Mouse (Mus musculus) 416B (cell line): ENCODE results near the gene Usp48.
"Not testable (repeated sequence)": the region's sequence is repeated elsewhere in the genome, so short reads cannot be mapped to it uniquely, and the experiment has no call there.

ENCODE experiments used
- DNase-seq: peaks from one replicate; pipeline ENCODE4 v3.0.0; 2011; ENCODE audit warnings: low read depth

The Usp48 gene

DNA sequence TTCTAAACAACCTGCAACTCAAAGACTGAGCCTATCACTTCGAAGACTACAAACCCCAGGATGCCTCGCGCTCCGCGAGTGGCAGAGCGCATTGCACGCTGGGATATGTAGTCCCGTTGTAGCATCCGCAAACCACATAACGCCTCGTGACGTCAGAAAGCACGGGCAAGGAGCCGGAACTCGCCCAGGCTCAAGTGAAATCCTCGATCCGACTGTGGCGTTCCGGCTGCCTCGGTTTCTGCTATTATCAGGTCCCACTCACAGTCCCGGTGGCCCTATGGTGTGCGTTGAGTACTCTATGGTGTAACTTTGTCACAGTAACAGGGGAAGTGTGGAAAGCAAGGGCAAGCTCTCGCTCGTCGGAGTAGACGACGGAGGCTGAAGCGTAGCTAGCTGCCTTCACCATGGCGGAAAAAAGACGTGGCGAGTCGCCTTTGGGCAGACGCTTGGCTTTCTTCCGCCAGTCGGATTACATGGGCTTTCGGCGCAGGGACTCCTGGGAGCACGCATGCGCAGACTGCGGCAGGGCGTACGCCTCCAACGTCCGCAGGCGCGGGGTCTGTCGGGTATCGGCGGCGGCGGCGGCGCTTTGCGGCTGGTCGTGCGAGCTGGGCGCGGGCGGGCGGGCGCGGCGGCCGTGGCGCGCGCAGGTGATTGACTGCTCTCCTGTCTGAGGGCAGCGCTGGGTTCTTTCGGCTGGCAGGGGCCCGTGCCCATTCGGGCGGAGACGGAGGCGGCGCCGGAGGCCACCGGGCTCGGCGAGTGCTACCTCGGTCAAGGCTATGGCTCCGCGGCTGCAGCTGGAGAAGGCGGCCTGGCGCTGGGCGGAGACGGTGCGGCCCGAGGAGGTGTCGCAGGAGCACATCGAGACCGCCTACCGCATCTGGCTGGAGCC is at the start of gene Usp48:
Gene Usp48, plus strand, starts transcription at position 155 of the 895 bp plus-strand sequence.
- DNase-seq: peak; percentile 99

- no peak for DNase-seq
Observed at GRCm38 (mm10) chr4:137545568-137545967, 48.0 kb upstream of the Usp48 start.

DNA sequence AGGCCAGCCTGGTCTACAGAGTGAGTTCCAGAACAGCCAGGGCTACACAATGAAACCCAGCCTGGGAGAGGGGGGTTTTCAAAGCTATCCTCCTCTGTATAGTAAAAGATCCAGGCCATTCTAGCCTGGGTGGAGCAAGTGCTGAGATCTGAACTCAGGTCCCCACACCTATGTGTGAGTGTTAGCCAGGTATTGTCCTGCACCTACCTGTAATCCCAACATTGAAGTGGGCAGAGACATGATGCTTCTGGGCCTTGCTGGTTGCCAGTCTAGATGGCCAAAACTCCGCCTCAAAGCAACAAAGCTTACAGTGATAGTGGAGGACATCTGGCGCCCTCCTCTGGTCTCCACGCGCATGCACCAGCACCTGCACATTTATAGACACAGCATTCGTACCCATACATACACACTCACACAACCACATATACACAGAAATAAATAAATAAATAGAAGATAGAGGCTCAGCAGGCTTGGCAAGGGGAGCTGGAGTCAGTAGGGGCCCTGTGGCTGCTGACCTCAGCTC is 47.5 kb upstream of the Usp48 start:
- DNase-seq: peak; percentile 63

DNA sequence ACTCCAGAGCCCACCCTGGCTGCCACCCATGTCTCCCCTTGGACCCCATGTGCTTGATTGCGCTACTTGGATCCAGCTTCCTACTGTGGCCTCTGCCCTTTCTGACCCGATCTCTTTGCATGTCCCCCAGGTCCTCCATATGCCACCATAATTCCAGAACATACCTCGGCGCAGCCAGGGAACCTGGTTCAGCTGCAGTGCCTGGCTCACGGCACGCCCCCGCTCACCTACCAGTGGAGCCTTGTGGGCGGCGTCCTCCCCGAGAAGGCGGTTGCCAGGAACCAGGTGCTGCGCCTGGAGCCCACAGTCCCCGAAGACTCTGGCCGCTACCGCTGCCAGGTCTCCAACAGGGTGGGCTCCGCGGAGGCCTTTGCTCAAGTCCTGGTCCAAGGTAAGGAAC is 40.1 kb upstream of the Usp48 start:
- DNase-seq: no peak

- DNase-seq: no peak
Observed at GRCm38 (mm10) chr4:137556673-137557210, 36.8 kb upstream of the Usp48 start.

DNA sequence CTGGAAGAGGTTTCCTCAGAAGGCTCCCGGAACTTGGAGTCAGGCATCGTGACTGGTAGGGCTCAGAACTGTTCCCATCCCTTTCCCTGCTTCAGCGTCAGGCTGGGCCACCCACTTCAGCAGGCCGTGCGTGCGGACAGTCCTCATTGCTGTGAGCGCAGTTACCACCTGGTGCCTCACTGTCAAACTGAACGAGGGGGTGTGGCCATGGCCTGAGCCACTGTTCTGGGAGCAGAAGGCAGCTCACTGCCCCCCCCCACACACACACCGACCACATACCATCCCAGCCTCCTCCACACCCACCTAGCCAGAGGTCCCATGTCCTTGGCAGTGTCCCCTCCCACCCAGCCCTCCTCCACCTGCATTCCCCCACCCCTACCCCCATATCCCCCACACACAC is 23.7 kb upstream of the Usp48 start:
- no peak for DNase-seq

DNA sequence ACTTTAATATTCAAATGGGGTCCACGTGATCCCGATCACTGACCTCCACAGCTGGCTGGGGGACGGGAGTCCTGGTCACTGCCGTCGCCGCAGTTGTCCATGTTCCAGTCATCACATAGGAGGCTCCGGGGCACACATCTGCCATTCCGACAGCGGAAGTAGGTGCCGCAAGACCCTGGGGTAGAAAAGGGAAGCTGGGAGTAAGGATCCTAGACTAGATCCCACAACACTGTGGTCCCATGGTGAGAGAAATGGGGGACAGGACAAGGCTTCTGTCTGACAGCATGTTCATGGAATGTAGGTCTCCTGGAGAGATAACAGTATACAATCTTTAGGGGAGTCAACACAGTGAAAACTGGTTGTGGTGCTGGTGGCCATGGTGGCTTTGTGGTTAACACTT is 19.1 kb upstream of the Usp48 start, which contains the start of gene Ldlrad2:
Gene Ldlrad2, minus strand, starts transcription at position 101 of the 400 bp plus-strand sequence.
- no peak for DNase-seq

GRCm38 (mm10) chr4:137577486-137577885 is 16.1 kb upstream of the Usp48 start:
- DNase-seq: no peak

DNA sequence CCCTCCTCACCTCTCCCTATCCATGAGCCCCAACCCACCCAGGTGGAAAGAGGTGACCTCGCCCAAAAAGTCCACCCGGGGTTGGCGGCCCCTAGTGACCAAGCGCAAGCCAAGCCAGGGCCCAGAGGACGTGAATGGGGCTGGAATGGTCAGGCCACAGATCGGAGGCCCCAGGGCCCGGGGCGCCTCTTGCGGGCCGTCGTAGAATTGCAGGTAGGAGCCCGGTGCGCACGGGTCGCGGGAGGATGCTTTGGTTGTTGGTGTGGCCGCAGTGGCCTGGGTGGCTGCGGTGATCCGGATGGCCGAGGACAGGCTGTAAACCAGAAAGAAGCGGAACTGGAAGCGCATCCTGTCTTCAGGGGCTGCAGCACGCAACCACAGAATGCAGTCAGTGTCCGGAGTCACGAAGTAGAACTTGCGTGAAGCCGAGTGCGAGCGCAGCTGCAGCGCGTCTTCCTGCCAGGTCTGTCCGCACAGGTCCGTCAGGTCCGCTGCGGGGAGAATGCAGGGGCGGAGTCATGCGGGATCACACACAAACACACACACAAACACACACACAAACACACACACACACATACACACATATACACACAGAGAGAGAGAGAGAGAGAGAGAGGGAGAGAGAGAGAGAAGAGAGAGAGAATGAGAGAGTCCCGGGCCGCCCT is 15.2 kb upstream of the Usp48 start:
- DNase-seq: no peak

DNA sequence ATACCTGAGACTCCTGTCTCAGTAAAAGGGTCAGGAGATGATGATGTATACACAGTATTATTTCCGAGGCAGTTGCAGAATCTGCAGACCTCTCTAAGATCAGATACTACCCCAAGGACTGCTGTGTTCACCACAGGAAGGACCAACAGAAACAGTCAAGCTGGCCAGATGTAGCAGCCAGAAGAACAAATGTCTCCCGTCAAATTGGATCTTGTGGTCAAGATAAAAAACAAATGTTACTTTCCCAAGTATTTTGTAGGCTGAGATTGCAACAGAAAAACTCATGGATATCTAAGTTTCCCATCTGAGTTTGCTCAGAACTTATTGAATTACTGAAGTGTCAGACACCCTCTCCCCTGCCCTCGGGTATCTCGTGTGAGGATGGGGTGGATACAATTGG is 13.8 kb upstream of the Usp48 start:
- DNase-seq: no peak

DNA sequence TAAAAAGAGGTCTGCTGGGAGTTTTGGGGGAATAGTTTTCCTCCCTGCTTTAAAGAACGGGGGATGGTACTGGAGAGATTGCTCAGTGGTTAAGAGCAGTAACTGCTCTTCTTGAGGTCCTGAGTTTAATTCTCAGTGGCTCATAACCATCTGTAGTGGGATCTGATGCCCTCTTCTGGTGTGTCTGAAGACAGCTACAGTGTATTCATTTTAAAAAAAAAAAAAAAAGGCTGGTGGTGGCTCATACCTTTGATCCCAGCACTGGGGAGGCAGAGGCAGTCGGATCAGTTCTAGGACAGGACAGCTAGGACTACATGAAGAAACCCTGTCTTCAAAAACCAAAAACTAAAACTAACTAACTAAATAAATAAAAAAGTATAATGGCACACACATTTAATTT is 13.3 kb upstream of the Usp48 start:
- DNase-seq: no peak

DNA sequence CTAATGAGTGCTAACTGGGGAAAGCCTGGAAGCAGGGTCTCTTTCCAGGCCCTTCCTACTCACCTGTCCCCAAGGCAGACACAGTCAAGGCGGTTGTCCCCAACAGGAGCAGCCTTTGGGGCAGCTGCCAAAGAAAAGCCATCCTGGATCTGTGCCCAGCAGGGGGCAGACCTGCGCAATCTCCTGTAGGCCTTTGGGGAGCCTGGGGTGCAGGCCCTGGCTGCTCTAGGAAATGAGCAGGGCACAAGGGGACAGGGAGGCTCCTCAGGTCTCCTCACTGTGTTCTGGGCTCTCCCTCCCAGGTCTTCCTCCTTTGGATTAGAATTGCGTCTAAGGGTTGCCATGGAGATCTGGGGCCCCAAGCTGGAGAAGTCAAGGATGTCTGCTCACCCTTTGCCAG is 11.7 kb upstream of the Usp48 start:
- peak; percentile 11 for DNase-seq

- DNase-seq: not testable (repeated sequence)
Observed at GRCm38 (mm10) chr4:137589095-137589494, 4.5 kb upstream of the Usp48 start.

DNA sequence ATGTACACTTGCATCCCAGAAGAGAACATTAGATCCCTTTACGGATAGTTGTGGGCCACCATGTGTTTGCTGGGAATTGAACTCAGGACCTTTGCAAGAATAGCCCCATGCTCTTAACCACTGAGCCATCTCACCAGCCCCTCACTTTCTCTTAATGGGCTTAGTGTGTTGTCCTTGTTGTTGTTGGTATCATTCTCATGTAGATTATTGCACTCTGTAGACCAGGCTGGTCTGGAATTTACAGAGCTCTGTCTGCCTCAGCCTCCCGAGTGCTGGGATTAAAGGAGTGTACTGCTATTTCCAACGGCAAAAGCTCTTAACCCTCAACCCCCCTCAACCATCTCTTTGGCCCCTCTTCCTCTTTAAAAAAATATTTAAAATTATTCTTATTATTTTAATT is 4.0 kb upstream of the Usp48 start:
- DNase-seq: no peak

DNA sequence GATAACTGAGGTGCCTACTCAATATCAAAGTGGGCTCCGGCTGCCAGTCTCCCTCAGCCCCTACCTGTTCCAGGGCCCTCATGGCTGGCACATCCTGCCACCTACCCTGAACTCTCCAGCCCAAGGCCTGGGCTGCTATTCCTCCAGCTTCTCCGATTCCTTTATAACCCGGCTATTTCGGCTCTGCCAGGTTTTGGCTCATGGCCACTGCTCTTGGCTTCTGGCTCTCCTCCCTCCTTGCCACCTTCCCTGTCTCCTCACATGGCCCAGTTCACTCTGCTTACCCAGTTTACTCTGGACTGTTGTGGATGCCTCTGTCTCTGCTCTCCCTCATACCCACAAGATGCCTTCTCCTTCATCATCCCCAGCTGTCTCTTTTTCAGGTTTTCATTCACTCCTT is 2.6 kb upstream of the Usp48 start:
- no peak for DNase-seq

GRCm38 (mm10) chr4:137594496-137595270 is 1.1 kb downstream of the Usp48 start:
- DNase-seq: peak; percentile 80

DNA sequence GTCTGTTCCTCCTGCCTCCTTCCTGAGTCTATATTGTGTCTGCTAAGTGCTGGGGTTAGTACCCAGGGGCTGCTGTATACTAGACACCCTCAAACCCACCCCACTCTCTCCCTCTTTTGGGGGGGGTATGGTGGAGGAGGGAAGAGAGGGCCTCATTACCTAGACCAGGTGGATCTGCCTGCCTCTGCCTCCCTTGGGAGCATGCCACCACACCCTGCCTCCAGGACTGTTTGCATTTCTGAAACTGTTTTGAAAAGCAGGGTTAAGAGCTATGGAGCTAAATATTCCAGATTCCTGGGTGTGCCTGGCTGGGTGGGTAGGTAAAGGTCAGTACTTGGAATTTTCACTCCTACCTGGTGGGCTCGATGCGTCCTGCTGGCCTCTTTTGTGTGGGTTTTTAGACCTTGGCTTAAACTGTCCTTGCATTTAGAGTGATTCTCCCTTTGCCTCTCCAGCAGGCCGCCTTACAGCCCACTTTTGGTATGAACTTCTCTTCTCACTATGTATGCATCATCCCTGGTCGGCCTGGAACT is 3.6 kb downstream of the Usp48 start:
- no peak for DNase-seq

DNA sequence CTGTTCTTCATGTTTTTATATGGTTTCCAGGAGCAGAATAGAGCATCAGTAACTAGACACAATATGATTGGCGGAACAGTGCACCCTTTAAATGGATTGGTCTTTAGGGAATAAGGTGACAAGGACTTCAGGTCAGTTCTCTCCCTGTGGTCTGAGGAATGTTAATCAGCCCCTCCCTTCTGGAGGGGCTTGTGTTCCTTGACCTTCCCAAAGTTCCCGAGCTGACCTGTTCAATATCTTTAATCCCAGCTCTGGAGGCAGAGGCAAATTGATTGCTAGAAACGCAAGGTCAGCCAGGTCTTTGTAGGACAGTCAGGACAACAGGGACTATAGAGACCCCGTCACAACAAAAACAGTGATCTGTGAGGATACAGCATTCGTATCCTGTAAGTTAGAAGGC is 5.0 kb downstream of the Usp48 start:
- no peak for DNase-seq

- peak; percentile 17 for DNase-seq
Observed at GRCm38 (mm10) chr4:137603449-137604171, 10.1 kb downstream of the Usp48 start.

DNA sequence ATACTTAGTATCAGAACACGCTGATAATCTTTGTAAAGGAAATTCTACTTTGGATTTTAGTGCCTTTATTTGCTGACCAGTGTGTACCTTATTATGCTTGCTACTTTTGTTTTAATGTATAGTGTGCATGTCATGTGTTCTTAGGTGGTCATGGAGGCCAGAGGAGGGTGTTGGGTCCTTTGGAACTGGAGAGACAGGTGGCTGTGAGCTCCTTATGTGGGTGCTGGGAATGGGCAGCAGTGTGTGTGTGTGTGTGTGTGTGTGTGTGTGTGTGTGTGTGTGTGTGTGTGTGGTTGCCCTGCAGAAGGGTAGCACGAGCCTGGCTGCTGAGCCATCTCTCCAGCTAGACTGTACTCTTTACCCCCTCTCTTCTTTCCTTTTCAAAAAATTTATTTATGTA is 13.5 kb downstream of the Usp48 start:
- DNase-seq: no peak

DNA sequence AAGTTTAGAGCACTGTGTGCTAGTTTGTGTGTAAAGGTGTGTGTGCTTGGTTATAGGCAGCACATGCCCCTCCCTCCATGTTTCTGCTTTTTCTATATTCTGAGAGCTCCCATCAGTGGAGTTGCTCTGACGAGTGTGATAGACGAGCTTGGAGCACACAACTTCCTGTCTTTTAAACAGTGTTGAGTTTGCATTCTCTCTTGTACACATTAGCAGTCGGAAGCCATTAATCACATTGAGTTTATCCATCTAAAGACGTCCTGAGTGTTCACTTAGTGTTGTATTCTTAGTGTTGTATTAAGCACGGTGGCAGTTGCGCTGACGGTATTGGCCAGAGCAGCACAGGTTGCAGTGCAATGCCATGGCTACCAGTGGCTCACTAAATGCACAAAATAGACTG is 15.7 kb downstream of the Usp48 start:
- DNase-seq: no peak
